Mouse (Mus musculus) lung, postnatal 0 days (tissue): ENCODE measurements around the gene Ercc6l2. TPM values are rescaled to one million over a fixed set of nuclear protein-coding genes. Genes with fewer than 3 reads are reported as not detected.

Experiments
- ATAC-seq: fragments of 200-750 bp; cut with Nextera tagmentation; 2 replicates; pipeline ENCODE4 v1.8.0; 2017; ENCODE audit warnings: moderate library complexity
- DNase-seq: peaks from one replicate; pipeline ENCODE4 v3.0.0-alpha.2; 2016; ENCODE audit warnings: low spot score
- H3K27ac ChIP-seq: fragments of 300-500 bp; sonication (generic); 2 replicates; pipeline ENCODE4 v1.5.1; 2014; ENCODE audit warnings: antibody characterized with exemption, mild to moderate bottlenecking, low read length, mixed read lengths
- H3K27me3 ChIP-seq: fragments of 300-500 bp; sonication (generic); replicated peaks from 2 replicates; pipeline ENCODE4 v1.6.1; 2014; ENCODE audit warnings: low read length, mixed read lengths; ENCODE audit not compliant: insufficient read depth
- H3K36me3 ChIP-seq: fragments of 300-500 bp; sonication (generic); 2 replicates; pipeline ENCODE4 v1.6.1; 2014; ENCODE audit warnings: low read length, mixed read lengths; ENCODE audit not compliant: insufficient read depth
- H3K4me1 ChIP-seq: fragments of 300-500 bp; sonication (generic); 2 replicates; pipeline ENCODE4 v1.6.1; 2014; ENCODE audit warnings: antibody characterized with exemption, low read depth, low read length, mixed read lengths; ENCODE audit not compliant: insufficient read depth
- H3K4me2 ChIP-seq: fragments of 300-500 bp; sonication (generic); replicated peaks from 2 replicates; pipeline ENCODE4 v1.6.1; 2014; ENCODE audit warnings: low read depth, mild to moderate bottlenecking, low read length, moderate library complexity, mixed read lengths
- H3K4me3 ChIP-seq: fragments of 300-500 bp; sonication (generic); 2 replicates; pipeline ENCODE4 v1.5.1; 2014; ENCODE audit warnings: low read depth, low read length
- H3K9ac ChIP-seq: fragments of 300-500 bp; sonication (generic); replicated peaks from 2 replicates; pipeline ENCODE4 v1.6.1; 2014; ENCODE audit warnings: low read depth, mild to moderate bottlenecking
- H3K9me3 ChIP-seq: fragments of 300-500 bp; sonication (generic); 2 replicates; pipeline ENCODE4 v1.6.1; 2016; ENCODE audit warnings: low read length, mixed read lengths
- CTCF ChIP-seq: IDR thresholded peaks from 2 replicates; pipeline ENCODE4 v1.5.1; 2016; ENCODE audit warnings: antibody characterized with exemption, mild to moderate bottlenecking
- EP300 ChIP-seq: IDR thresholded peaks from 2 replicates; pipeline ENCODE4 v1.6.1; 2016; ENCODE audit warnings: antibody characterized with exemption, mild to moderate bottlenecking, control low read depth
- WGBS: fragments of 180-500 bp; shearing (Covaris S2); extraction: QIAGEN DNeasy Blood & Tissue Kit; methylation state at CpG from one replicate; pipeline ENCODE4 v1.1.7; 2014; 5-methylcytosine and 5-hydroxymethylcytosine counted together
- polyA plus RNA-seq: library from polyadenylated mRNA; unstranded; fragments of >200 nt; fragmentation: Nextera tagmentation; extraction: Ambion mirVana; gene quantifications from 2 replicates; pipeline ENCODE4 v1.2.1, GENCODE M21; 2015

The Ercc6l2 gene
- polyA plus RNA-seq, 1 experiment from 2014 or later, result 11.1 TPM

DNA sequence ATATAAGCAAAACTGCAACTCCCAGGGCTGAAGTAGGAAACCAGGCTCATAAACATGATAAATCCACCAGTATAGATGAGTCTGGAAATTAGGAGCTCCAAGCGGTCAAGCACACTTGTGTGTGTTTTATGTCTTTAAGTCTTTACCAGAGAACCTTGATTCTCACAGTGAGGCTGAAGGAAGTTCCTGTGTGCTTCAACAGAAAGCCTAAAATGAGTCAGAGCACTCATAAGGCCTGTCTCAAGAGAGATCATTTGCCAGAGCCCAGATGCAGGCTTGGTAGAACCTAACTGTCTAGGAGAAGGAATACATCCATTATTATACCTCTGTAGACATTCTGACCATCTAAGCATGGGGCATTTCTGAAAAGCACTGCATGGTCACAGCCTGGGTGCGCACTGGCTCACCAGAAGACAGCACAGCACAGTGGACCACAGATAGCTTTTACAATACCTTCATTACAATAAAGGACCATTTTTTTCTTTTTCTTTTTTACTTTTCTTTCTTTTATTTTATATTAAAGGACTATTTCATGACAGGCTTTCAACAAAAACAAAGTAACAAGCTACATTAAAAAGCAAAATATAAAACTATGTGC, 22.7 kb upstream of the Ercc6l2 start:
- no peaks in the 10 kb centered on the region for H3K36me3 ChIP-seq
- H3K27me3 ChIP-seq, result no peaks in the 10 kb centered on the region
- DNase-seq, result no peak
- 98% methylated on average over 2 of the region's 2 CpGs for WGBS
- no peak overlapping the region for H3K9ac ChIP-seq
- TF ChIP-seq CTCF, result no peak
- no peak for TF ChIP-seq EP300
- H3K27ac ChIP-seq, result no peak overlapping the region
- no peak overlapping the region for H3K4me2 ChIP-seq
- no peaks in the 10 kb centered on the region for H3K4me1 ChIP-seq
- no peak for ATAC-seq
- H3K9me3 ChIP-seq, result no peaks in the 10 kb centered on the region
- no peak overlapping the region for H3K4me3 ChIP-seq

DNA sequence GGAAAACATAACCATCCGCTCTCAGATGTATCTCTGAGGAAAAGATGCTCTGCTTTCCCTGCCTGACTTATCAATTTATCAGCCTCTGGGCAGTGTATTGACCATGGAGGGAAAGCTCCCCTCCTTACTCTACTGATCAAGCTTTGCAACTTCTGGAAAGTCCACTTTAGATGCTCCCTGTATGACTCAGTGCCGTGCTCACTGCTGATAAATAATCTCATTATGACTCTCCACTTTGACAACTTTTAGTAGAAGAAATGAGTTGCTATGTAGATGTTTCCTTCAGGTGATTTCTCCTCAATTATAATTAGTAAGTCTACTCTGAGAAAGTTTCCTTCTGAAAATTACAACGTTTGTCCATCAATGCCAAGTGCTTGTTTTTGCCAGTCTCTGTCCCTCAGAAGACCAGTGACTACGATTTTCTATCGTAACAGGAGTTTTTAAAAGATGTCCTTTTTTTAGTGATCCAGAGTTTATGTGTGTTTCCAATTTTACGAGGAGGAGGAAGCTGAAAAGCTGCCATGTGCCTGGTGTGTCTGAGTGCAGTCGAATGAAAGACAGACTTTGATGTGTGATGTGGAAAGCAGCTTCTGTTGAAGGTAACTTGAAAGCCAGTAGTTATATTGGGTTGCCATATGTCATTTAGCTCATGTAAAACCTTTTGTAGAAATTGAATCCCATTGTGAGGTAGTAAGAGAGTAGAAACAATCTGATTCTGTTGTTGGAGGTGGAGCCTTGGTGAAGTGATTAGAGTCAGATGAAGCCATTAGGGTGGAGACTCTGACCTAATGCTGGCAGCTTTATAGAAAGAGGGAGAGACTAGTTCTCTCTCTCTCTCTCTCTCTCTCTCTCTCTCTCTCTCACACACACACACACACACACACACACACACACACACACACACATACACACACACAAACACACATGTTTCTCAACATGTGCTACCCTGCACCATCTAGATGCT, 21.4 kb upstream of the Ercc6l2 start:
- no peak overlapping the region for H3K9ac ChIP-seq
- H3K4me1 ChIP-seq, result no peaks in the 10 kb centered on the region
- H3K4me2 ChIP-seq, result no peak overlapping the region
- ATAC-seq, result no peak
- no peak for DNase-seq
- H3K27ac ChIP-seq, result no peak overlapping the region
- H3K4me3 ChIP-seq, result no peak overlapping the region
- WGBS, result 75% methylated on average over 7 of the region's 7 CpGs
- TF ChIP-seq EP300, result no peak
- H3K36me3 ChIP-seq, result no peaks in the 10 kb centered on the region
- H3K27me3 ChIP-seq, result no peaks in the 10 kb centered on the region
- no peaks in the 10 kb centered on the region for H3K9me3 ChIP-seq

DNA sequence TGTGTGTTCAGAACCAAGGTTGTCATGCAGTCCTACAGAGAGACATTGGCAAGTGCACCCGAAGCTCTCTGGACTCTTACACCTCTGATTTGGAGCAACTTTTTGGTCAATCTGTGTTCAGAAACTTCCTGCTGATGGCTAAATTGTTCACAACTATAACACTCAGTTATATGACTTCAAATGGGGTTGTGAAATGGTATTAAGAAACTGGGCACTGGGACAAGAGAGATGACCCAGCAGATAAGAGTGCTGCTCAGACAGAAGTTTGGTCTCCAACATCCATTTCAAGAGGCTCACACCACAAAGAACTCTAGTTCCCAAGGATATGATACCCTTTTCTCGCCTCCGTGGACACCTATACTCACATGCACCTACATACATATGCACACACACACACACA, 16.4 kb upstream of the Ercc6l2 start:
- Histone ChIP-seq H3K4me1 (no peaks in the 10 kb centered on the region), H3K4me2 (no peak overlapping the region), H3K9ac (no peak overlapping the region), H3K27me3 (no peaks in the 10 kb centered on the region), H3K36me3 (no peaks in the 10 kb centered on the region), H3K27ac (no peak overlapping the region), H3K9me3 (no peaks in the 10 kb centered on the region), H3K4me3 (no peak overlapping the region)
- ATAC-seq (no peak), DNase-seq (peak; percentile 11)
- 81% methylated on average over 3 of the region's 3 CpGs for WGBS
- no peak for TF ChIP-seq CTCF
- no peak for TF ChIP-seq EP300

DNA sequence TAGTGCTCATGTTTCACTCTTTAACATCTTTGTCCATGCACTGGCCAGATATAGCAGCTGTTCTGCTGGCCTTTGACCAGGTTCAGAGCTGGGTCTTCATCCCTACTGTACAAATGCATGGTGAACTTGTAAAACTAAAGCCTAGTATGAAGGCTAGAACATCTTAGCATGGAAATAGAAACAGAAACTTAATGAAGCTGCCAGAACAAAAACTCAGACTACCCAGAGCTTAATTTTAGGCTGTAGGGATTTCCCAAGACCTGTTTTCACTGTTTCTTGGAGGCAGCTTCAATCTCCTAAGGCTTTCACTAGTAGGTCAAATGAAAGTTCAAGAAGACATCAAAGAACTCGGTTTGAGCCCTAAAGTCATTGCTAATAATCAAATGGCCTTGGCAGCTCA, 15.1 kb upstream of the Ercc6l2 start:
- no peaks in the 10 kb centered on the region for H3K36me3 ChIP-seq
- no peaks in the 10 kb centered on the region for H3K4me1 ChIP-seq
- no peaks in the 10 kb centered on the region for H3K27me3 ChIP-seq
- H3K27ac ChIP-seq, result no peak overlapping the region
- ATAC-seq, result no peak
- no peak overlapping the region for H3K4me3 ChIP-seq
- no peak overlapping the region for H3K9ac ChIP-seq
- DNase-seq, result no peak
- no peak overlapping the region for H3K4me2 ChIP-seq
- H3K9me3 ChIP-seq, result no peaks in the 10 kb centered on the region
- 62% methylated on average over 1 of the region's 1 CpGs for WGBS
- TF ChIP-seq EP300, result no peak
- no peak for TF ChIP-seq CTCF

DNA sequence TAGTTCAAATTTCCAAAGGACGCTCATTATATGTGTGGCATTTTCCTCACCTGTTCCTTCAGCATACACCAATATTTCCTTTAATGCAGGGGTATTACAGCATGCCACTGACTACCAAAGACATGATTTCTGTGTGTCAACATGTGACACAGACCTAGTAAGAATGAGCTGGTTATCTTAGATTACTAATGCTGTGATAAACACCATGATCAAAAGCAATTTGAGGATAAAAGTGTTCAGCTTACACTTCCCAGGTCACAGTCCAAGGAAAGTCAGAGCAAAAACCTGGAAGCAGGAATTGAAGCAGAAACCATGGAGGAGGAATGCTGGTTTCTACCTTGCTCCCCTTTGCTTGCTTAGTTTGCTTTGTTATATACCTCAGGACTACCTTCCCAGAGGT, 13.8 kb upstream of the Ercc6l2 start:
- H3K9ac ChIP-seq, result no peak overlapping the region
- DNase-seq (no peak), ATAC-seq (no peak)
- no peak overlapping the region for H3K27ac ChIP-seq
- no peak overlapping the region for H3K4me2 ChIP-seq
- H3K36me3 ChIP-seq, result no peaks in the 10 kb centered on the region
- TF ChIP-seq EP300 (no peak), CTCF (no peak)
- no peaks in the 10 kb centered on the region for H3K4me1 ChIP-seq
- no peak overlapping the region for H3K4me3 ChIP-seq
- H3K27me3 ChIP-seq, result no peaks in the 10 kb centered on the region
- H3K9me3 ChIP-seq, result no peaks in the 10 kb centered on the region
- WGBS, result 84% methylated on average over 1 of the region's 1 CpGs

DNA sequence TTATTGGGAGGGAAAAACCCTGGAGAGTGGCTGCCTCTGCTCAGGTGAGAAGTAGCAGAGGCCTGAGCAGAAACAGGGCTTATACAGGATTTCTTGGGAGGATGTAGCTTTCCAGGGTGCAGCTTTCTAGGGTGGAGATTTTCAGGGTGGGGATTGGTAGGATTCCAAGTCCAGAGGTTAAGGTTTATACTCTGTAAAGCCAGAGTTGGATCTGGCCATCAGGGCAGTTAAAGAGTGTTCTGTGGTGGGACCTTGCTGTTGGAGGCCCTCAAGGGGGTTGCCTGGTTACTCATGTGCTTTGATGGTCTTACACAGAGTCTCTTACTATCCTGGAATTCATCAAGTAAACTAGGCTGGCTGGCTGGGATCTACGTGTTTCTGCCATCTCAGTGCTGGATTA, 7.8 kb upstream of the Ercc6l2 start:
- H3K9me3 ChIP-seq, result no peaks in the 10 kb centered on the region
- H3K27ac ChIP-seq, result no peak overlapping the region
- ATAC-seq (no peak), DNase-seq (no peak)
- no peaks in the 10 kb centered on the region for H3K27me3 ChIP-seq
- TF ChIP-seq EP300 (no peak), CTCF (no peak)
- WGBS, result 62% methylated on average over 1 of the region's 1 CpGs
- no peak overlapping the region for H3K9ac ChIP-seq
- no peaks in the 10 kb centered on the region for H3K4me1 ChIP-seq
- no peaks in the 10 kb centered on the region for H3K36me3 ChIP-seq
- no peak overlapping the region for H3K4me3 ChIP-seq
- no peak overlapping the region for H3K4me2 ChIP-seq
